Mouse (Mus musculus) lung, postnatal 0 days (tissue): ENCODE measurements around the gene Pgd.

Experiments used
- CTCF ChIP-seq: IDR thresholded peaks from 2 replicates; pipeline ENCODE4 v1.5.1; 2016; ENCODE audit warnings: antibody characterized with exemption, mild to moderate bottlenecking
- EP300 ChIP-seq: IDR thresholded peaks from 2 replicates; pipeline ENCODE4 v1.6.1; 2016; ENCODE audit warnings: antibody characterized with exemption, mild to moderate bottlenecking, control low read depth

GRCm38 (mm10) chr4:149131021-149131752 is 35.4 kb downstream of the Pgd start:
- no peak for TF ChIP-seq CTCF
- TF ChIP-seq EP300: no peak
